ENCODE assay signal across 1 mouse cellular context in genomic region chr19:6260428-6260827, GRCm38 (mm10).
TF ChIP-seq lines count a peak whose summit lies in the region.

No protein-coding gene starts in this region.

TF ChIP-seq in CH12.LX, 34 proteins besides CTCF, POLR2A, EP300 and RAD21:
- TF ChIP-seq BHLHE40 (IDR thresholded peaks at IDR 0.05; ENCODE audit: low read depth, low read length) (no peak), KAT2A (IDR thresholded peaks at IDR 0.05; ENCODE audit: insufficient replicate concordance, low read length) (no peak), NRF1 (IDR thresholded peaks at IDR 0.05; ENCODE audit: low read depth, low read length) (no peak), MAFK (IDR thresholded peaks at IDR 0.05; ENCODE audit: insufficient replicate concordance, low read length) (no peak), USF1 (IDR thresholded peaks at IDR 0.05; ENCODE audit: low read depth, low read length) (no peak), SMC3 (IDR thresholded peaks at IDR 0.05; ENCODE audit: low read depth, low read length) (peak; percentile 61)
